Mouse (Mus musculus): ENCODE results near the gene 4930579G24Rik. TPM values are rescaled to one million over a fixed set of nuclear protein-coding genes. Genes with fewer than 3 reads are reported as not detected.

Gene 4930579G24Rik
- 0.68 and 4.4 TPM in 2 replicates for polyA plus RNA-seq (2012; ENCODE audit: low replicate concordance)

DNA sequence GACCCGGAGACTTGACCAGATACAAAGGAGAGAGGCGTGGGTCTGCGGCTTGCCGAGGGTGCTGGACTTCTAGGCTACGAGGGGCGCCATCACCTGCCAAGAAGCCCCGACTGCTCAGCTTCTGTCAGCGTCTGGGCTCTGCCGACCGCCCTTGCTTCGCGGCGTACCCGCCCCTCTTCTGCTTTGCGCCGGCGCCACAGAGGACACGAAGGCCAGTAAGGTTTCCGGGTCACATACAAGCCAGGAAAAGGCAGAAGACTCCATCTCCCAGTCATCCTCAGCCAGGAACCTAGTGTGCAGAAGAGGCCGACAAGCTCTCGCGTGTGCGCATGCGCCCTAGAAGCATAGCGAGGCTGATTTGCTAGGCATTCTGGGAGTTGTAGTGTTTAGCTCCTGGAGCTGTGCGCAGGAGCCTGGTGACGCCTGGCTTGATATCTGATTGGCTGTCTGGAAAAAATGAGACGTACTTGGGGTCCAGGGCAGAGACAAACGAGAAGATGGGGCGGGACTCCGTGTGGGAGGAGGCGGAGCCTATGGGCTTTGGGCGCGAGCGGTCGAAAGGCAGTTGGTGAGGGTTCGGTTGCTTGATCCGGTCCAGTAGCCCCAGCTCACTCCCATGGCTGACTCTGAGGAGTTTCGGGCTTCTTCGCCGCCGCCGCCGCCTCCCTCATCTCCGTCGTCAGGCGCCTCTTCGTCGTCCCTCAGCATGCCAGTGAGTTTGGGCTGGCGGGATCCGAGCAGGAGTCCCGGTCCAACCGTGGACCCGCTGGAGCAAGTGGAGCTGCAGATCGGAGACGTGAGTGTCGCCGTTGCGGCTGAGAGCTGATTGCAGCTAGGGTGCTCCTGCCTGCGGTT is at the start of gene 4930579G24Rik:
4930579G24Rik (plus strand) TSS at position 519 of the 855 bp plus-strand sequence.

DNA sequence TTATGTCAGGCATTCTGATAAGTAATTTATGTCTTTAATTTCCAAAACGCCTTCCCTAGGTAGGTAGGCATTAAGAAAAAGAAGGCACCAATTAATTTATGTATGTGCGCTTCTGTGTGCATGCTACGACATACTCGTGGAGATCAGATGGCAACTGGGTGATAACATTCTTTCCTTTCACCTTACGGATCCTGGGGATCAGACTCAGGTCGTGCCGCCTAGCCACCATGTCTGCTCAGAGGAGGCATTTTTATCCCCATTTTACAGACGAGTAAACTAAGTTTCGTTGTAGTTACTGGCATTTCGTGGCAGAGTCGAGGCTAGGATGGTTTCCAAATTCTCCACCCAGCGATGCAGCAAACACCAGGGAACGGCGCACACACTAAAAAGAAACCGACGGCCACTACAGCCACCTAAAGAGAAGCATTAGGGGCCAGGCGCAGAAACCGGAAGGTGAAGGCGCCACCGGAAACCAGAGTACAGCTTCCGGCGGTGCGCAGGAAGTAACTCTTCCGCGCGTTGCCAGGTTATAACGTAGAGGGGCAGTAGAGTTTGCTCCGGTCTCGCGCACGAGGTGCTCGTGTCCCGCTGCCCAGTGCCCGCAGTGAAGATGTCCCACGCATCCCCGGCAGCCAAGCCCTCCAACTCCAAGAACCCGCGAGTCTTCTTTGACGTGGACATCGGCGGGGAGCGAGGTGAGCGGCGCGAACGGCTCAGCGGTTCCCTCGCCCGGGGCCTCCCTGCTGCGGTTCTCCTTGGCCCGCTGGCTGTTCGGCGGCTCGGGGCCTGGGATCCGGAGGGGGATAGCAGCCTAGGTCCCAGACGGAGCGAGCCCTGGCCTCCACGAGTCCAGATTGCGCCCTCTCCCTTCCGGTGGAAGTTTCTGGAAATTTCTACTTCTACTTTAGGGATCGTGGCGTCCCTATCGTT is 37.8 kb upstream of the 4930579G24Rik start, which contains the start of gene Ppid:
Ppid (plus strand) TSS at position 480 of the 930 bp plus-strand sequence.

DNA sequence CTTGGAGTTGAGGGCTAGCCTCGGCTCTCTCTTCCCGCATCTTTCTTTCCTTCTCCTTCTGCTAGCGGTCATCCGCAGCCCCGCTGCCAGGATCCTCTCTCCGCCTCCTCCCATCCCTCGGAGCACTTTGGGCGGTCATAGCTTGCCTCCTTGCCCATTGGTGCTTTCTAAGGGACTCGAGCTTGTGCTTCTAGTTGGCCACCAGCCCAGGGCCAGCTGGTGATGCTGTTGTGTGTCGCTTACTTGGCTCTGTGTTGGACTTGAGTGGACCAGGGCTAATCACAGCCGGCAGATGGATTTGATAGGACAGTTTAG is 494 bp downstream of the 4930579G24Rik start, which contains the start of gene Etfdh:
Etfdh (minus strand) TSS at position 85 of the 315 bp plus-strand sequence.

Other genes starting within 250 kb of the 4930579G24Rik start
- 5.6 and 7.9 TPM in 2 replicates for gene Fnip2, start 61.3 kb upstream of the 4930579G24Rik start, polyA plus RNA-seq (2012; ENCODE audit: low replicate concordance)
- gene Ppid, start 37.7 kb upstream of the 4930579G24Rik start, polyA plus RNA-seq (2012; ENCODE audit: low replicate concordance): 3.7 and 40.2 TPM in 2 replicates
- gene Etfdh, start 421 bp downstream of the 4930579G24Rik start, polyA plus RNA-seq (2012; ENCODE audit: low replicate concordance): 7.6 and 22.2 TPM in 2 replicates
- gene Rxfp1, start 108.8 kb downstream of the 4930579G24Rik start, polyA plus RNA-seq (2012; ENCODE audit: low replicate concordance): not detected in 2 replicates
- 0.15 TPM in 1 of 2 replicates, not detected in the other for gene Tmem144, start 223.7 kb downstream of the 4930579G24Rik start, polyA plus RNA-seq (2012; ENCODE audit: low replicate concordance)